Mouse (Mus musculus): Measurements from ENCODE around the gene Tctex1d1. TPM values are rescaled to one million over a fixed set of nuclear protein-coding genes. Genes with fewer than 3 reads are reported as not detected.

Gene Tctex1d1
- total RNA-seq, 2 experiments from 2014 or later: 0.32 to 0.38 TPM

Other genes starting within 250 kb of the Tctex1d1 start
- 100 to 1,000 TPM; 253 to 278 TPM for gene Sgip1, start 237.3 kb upstream of the Tctex1d1 start, total RNA-seq (2021)
- 1 to 10 TPM in 1 of 2 experiments, under 1 TPM in 1; 0.82 to 1.4 TPM for gene Insl5, start 48.2 kb downstream of the Tctex1d1 start, total RNA-seq (2021)
- 10 to 100 TPM; 50.7 to 51.3 TPM for gene Mier1, start 135.8 kb downstream of the Tctex1d1 start, total RNA-seq (2021)
- 10 to 100 TPM; 13.2 to 14.1 TPM for gene Wdr78, start 135.9 kb downstream of the Tctex1d1 start, total RNA-seq (2021)
- 10 to 100 TPM; 12.6 to 15.1 TPM for gene Slc35d1, start 236.6 kb downstream of the Tctex1d1 start, total RNA-seq (2021)